Mouse (Mus musculus): Measurements from ENCODE around the gene Cacna1d. TPM values are rescaled to one million over a fixed set of nuclear protein-coding genes. Genes with fewer than 3 reads are reported as not detected.

Cacna1d gene
- polyA plus RNA-seq, 1 experiment from 2014 or later: 10.5 TPM

GRCm38 (mm10) chr14:30041836-30042235, 449.4 kb downstream of the Cacna1d start:
- H3K27ac ChIP-seq (ENCODE audit: low read depth): no peak overlapping the region
- no peak overlapping the region for H3K9ac ChIP-seq
- no peaks in the 10 kb centered on the region for H3K27me3 ChIP-seq (ENCODE audit: insufficient read depth, low read length)
- no peak overlapping the region for H3K4me3 ChIP-seq (ENCODE audit: low read depth, low read length)
- DNase-seq: no peak
- WGBS: 85% methylated on average over 9 of the region's 9 CpGs
- peaks cover 13% of the 10 kb centered on the region; the same call in 1 of the 2 replicates for H3K36me3 ChIP-seq (ENCODE audit: insufficient read depth)
- H3K4me2 ChIP-seq: no peak overlapping the region
- H3K9me3 ChIP-seq (ENCODE audit: low read depth, low read length): no peaks in the 10 kb centered on the region
- no peak for ATAC-seq (ENCODE audit: insufficient read depth)
- H3K4me1 ChIP-seq (ENCODE audit: insufficient read depth): no peaks in the 10 kb centered on the region
- TF ChIP-seq CTCF (IDR thresholded peaks at IDR 0.05; ENCODE audit: low read depth): no peak

- WGBS: 50% methylated on average over 4 of the region's 4 CpGs
- peaks cover 13% of the 10 kb centered on the region; the same call in 1 of the 2 replicates for H3K36me3 ChIP-seq (ENCODE audit: insufficient read depth)
- no peak overlapping the region for H3K4me2 ChIP-seq
- H3K4me3 ChIP-seq (ENCODE audit: low read depth, low read length): no peak overlapping the region
- H3K27ac ChIP-seq (ENCODE audit: low read depth): no peak overlapping the region
- TF ChIP-seq CTCF (IDR thresholded peaks at IDR 0.05; ENCODE audit: low read depth): no peak
- H3K27me3 ChIP-seq (ENCODE audit: insufficient read depth, low read length): no peaks in the 10 kb centered on the region
- H3K9ac ChIP-seq: no peak overlapping the region
- no peaks in the 10 kb centered on the region for H3K4me1 ChIP-seq (ENCODE audit: insufficient read depth)
- peak; percentile 59; the same call in 1 of the 2 replicates for ATAC-seq (ENCODE audit: insufficient read depth)
- no peaks in the 10 kb centered on the region for H3K9me3 ChIP-seq (ENCODE audit: low read depth, low read length)
- peak; percentile 15 for DNase-seq
These were observed 451.8 kb downstream of the Cacna1d start for GRCm38 (mm10) chr14:30039413-30039812.

- Histone ChIP-seq H3K4me1 (ENCODE audit: insufficient read depth) (no peaks in the 10 kb centered on the region), H3K9me3 (ENCODE audit: low read depth, low read length) (no peaks in the 10 kb centered on the region), H3K4me2 (no peak overlapping the region), H3K27ac (ENCODE audit: low read depth) (no peak overlapping the region), H3K36me3 (ENCODE audit: insufficient read depth) (peaks cover 13% of the 10 kb centered on the region; the same call in 1 of the 2 replicates), H3K27me3 (ENCODE audit: insufficient read depth, low read length) (no peaks in the 10 kb centered on the region), H3K9ac (no peak overlapping the region), H3K4me3 (ENCODE audit: low read depth, low read length) (no peak overlapping the region)
- no peak for DNase-seq
- no peak for ATAC-seq (ENCODE audit: insufficient read depth)
- no peak for TF ChIP-seq CTCF (IDR thresholded peaks at IDR 0.05; ENCODE audit: low read depth)
- 87% methylated on average over 18 of the region's 18 CpGs for WGBS
These were observed 452.8 kb downstream of the Cacna1d start for GRCm38 (mm10) chr14:30038431-30038830.

- H3K4me1 ChIP-seq (ENCODE audit: insufficient read depth): no peaks in the 10 kb centered on the region
- ATAC-seq (ENCODE audit: insufficient read depth): no peak
- no peak overlapping the region for H3K4me3 ChIP-seq (ENCODE audit: low read depth, low read length)
- no peaks in the 10 kb centered on the region for H3K27me3 ChIP-seq (ENCODE audit: insufficient read depth, low read length)
- H3K36me3 ChIP-seq (ENCODE audit: insufficient read depth): peaks cover 3% of the 10 kb centered on the region; the same call in 1 of the 2 replicates
- no peak for TF ChIP-seq CTCF (IDR thresholded peaks at IDR 0.05; ENCODE audit: low read depth)
- 52% methylated on average over 8 of the region's 8 CpGs for WGBS
- no peak overlapping the region for H3K9ac ChIP-seq
- no peaks in the 10 kb centered on the region for H3K9me3 ChIP-seq (ENCODE audit: low read depth, low read length)
- H3K4me2 ChIP-seq: no peak overlapping the region
- no peak overlapping the region for H3K27ac ChIP-seq (ENCODE audit: low read depth)
- no peak for DNase-seq
These were observed 457.9 kb downstream of the Cacna1d start for GRCm38 (mm10) chr14:30033405-30033804.

- Histone ChIP-seq H3K27ac (ENCODE audit: low read depth) (no peak overlapping the region), H3K9ac (no peak overlapping the region), H3K9me3 (ENCODE audit: low read depth, low read length) (no peaks in the 10 kb centered on the region), H3K4me3 (ENCODE audit: low read depth, low read length) (no peak overlapping the region), H3K36me3 (ENCODE audit: insufficient read depth) (no peaks in the 10 kb centered on the region), H3K4me2 (no peak overlapping the region), H3K27me3 (ENCODE audit: insufficient read depth, low read length) (no peaks in the 10 kb centered on the region), H3K4me1 (ENCODE audit: insufficient read depth) (no peaks in the 10 kb centered on the region)
- DNase-seq (no peak), ATAC-seq (ENCODE audit: insufficient read depth) (no peak)
- 38% methylated on average over 2 of the region's 2 CpGs for WGBS
- peak; percentile 37; the same call in 1 of the 2 replicates for TF ChIP-seq CTCF (IDR thresholded peaks at IDR 0.05; ENCODE audit: low read depth)
These were observed 463.9 kb downstream of the Cacna1d start for GRCm38 (mm10) chr14:30027378-30027777.

GRCm38 (mm10) chr14:30024387-30024786, 466.9 kb downstream of the Cacna1d start:
- Histone ChIP-seq H3K4me1 (ENCODE audit: insufficient read depth) (no peaks in the 10 kb centered on the region), H3K9ac (no peak overlapping the region), H3K27me3 (ENCODE audit: insufficient read depth, low read length) (no peaks in the 10 kb centered on the region), H3K36me3 (ENCODE audit: insufficient read depth) (no peaks in the 10 kb centered on the region), H3K4me3 (ENCODE audit: low read depth, low read length) (no peak overlapping the region), H3K27ac (ENCODE audit: low read depth) (no peak overlapping the region), H3K9me3 (ENCODE audit: low read depth, low read length) (no peaks in the 10 kb centered on the region), H3K4me2 (no peak overlapping the region)
- TF ChIP-seq CTCF (IDR thresholded peaks at IDR 0.05; ENCODE audit: low read depth): no peak
- WGBS: 40% methylated on average over 7 of the region's 7 CpGs
- ATAC-seq (ENCODE audit: insufficient read depth) (no peak), DNase-seq (no peak)

- ATAC-seq (ENCODE audit: insufficient read depth): no peak
- H3K4me1 ChIP-seq (ENCODE audit: insufficient read depth): no peaks in the 10 kb centered on the region
- H3K27ac ChIP-seq (ENCODE audit: low read depth): no peak overlapping the region
- DNase-seq: no peak
- H3K9me3 ChIP-seq (ENCODE audit: low read depth, low read length): no peaks in the 10 kb centered on the region
- 87% methylated on average over 6 of the region's 6 CpGs for WGBS
- H3K9ac ChIP-seq: no peak overlapping the region
- H3K4me3 ChIP-seq (ENCODE audit: low read depth, low read length): no peak overlapping the region
- H3K27me3 ChIP-seq (ENCODE audit: insufficient read depth, low read length): no peaks in the 10 kb centered on the region
- H3K4me2 ChIP-seq: no peak overlapping the region
- no peak for TF ChIP-seq CTCF (IDR thresholded peaks at IDR 0.05; ENCODE audit: low read depth)
- no peaks in the 10 kb centered on the region for H3K36me3 ChIP-seq (ENCODE audit: insufficient read depth)
These were observed 468.8 kb downstream of the Cacna1d start for GRCm38 (mm10) chr14:30022471-30022870.
